Mouse (Mus musculus) heart, embryonic 15.5 days (tissue): ENCODE results near the gene Ankib1. TPM values are rescaled to one million over a fixed set of nuclear protein-coding genes. Genes with fewer than 3 reads are reported as not detected.
"Not testable (repeated sequence)": the region's sequence is repeated elsewhere in the genome, so short reads cannot be mapped to it uniquely, and the experiment has no call there.

ENCODE experiments used
- ATAC-seq: fragments of 200-750 bp; cut with Nextera tagmentation; replicated peaks from 2 replicates; pipeline ENCODE4 v1.8.0; 2017; ENCODE audit warnings: low read depth, moderate TSS enrichment; ENCODE audit not compliant: insufficient number of reproducible peaks, insufficient read depth, low FRiP score
- H3K27ac ChIP-seq: fragments of 300-500 bp; sonication (generic); 2 replicates; pipeline ENCODE4 v1.5.1; 2015; ENCODE audit warnings: mild to moderate bottlenecking, inconsistent platforms
- H3K27me3 ChIP-seq: fragments of 300-500 bp; sonication (generic); 2 replicates; pipeline ENCODE4 v1.6.1; 2015; ENCODE audit warnings: inconsistent platforms
- H3K36me3 ChIP-seq: fragments of 300-500 bp; sonication (generic); 2 replicates; pipeline ENCODE4 v1.6.1; 2015; ENCODE audit warnings: mild to moderate bottlenecking, inconsistent platforms
- H3K4me1 ChIP-seq: fragments of 300-500 bp; sonication (generic); replicated peaks from 2 replicates; pipeline ENCODE4 v1.6.1; 2015; ENCODE audit warnings: inconsistent platforms
- H3K4me2 ChIP-seq: fragments of 300-500 bp; sonication (generic); 2 replicates; pipeline ENCODE4 v1.6.1; 2015; ENCODE audit warnings: inconsistent platforms, mild to moderate bottlenecking, moderate library complexity
- H3K4me3 ChIP-seq: fragments of 300-500 bp; sonication (generic); 2 replicates; pipeline ENCODE4 v1.5.1; 2015; ENCODE audit warnings: mild to moderate bottlenecking, inconsistent platforms
- H3K9ac ChIP-seq: fragments of 300-500 bp; sonication (generic); 2 replicates; pipeline ENCODE4 v1.6.1; 2015; ENCODE audit warnings: mild to moderate bottlenecking, inconsistent platforms
- H3K9me3 ChIP-seq: fragments of 300-500 bp; sonication (generic); replicated peaks from 2 replicates; pipeline ENCODE4 v1.6.1; 2016; ENCODE audit warnings: inconsistent platforms
- WGBS: fragments of 180-500 bp; shearing (Covaris S2); methylation state at CpG from one replicate; pipeline ENCODE4 v1.1.7; 2015; ENCODE audit warnings: mixed read lengths; 5-methylcytosine and 5-hydroxymethylcytosine counted together
- polyA plus RNA-seq: library from polyadenylated mRNA; unstranded; fragments of >200 nt; fragmentation: Nextera tagmentation; extraction: Ambion mirVana; gene quantifications from 2 replicates; pipeline ENCODE4 v1.2.1, GENCODE M21; 2015

The Ankib1 gene
- polyA plus RNA-seq, 1 experiment from 2014 or later: 5.0 TPM

DNA sequence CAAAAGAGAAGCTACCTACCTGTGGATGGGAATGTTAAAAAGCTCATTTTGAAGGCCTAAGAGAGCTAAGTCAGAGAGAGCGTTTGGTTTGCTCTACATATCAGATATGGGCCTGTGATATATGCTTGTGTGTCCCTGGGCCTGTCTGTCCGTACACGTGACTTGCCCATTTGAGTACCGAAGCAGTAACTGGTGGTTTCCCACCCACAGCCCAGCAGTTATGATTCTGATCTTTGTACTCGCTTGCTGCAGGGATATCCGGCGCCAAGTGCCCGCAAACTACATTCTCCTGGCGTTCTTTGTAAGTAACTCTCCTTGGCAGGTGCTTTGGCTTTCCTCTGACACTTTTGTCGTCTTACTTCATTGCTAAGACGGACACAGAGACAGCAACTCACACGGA, 136.1 kb downstream of the Ankib1 start:
- Histone ChIP-seq H3K27me3 (no peaks in the 10 kb centered on the region), H3K9me3 (no peaks in the 10 kb centered on the region), H3K36me3 (no peaks in the 10 kb centered on the region), H3K27ac (no peak overlapping the region), H3K4me3 (no peak overlapping the region), H3K9ac (no peak overlapping the region), H3K4me1 (no peaks in the 10 kb centered on the region), H3K4me2 (no peak overlapping the region)
- 84% methylated on average over 12 of the region's 12 CpGs for WGBS
- ATAC-seq: no peak

DNA sequence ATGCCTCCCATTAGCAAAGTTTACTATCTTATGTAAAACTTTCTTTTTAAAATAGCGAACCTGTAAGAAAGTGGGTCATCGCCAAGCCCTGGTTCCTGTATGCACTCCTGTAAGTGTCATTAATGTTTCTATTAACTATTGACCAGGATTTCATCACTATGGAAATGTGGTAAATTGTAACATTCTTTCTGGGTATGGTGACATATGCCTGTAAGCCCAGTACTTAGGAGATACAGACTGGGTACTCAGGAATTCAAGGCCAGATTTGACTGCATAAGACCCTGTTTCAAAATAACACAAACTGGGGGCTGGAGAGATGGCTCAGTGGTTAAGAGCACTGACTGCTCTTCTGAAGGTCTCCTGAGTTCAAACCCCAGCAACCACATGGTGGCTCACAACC, 137.5 kb downstream of the Ankib1 start:
- no peaks in the 10 kb centered on the region for H3K9me3 ChIP-seq
- 88% methylated on average over 2 of the region's 2 CpGs for WGBS

DNA sequence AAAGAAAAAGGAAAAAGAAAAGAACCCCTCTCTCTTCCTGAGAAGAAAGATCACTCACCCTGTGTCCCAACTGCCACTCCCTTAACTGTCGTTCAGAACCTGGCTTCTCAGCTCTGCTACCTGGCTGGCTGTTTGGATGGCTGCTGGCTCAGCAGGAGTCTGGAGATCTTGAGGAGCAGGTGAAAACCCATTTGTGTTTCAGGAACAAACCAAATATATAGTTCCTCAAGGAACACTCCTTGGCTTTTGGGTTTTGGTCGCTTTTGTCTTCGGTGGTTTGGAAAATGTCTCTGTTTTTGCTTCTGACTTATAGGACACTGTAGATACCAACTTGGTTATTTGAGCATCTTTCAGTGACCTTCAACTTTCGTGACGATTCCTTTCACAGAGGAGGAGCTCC, 145.6 kb downstream of the Ankib1 start, which contains the start of gene Gatad1:
Gatad1 (minus strand) TSS at position 101 of the 400 bp plus-strand sequence.
- no peaks in the 10 kb centered on the region for H3K27me3 ChIP-seq
- H3K4me1 ChIP-seq: no peaks in the 10 kb centered on the region
- no peak for ATAC-seq
- H3K36me3 ChIP-seq: no peaks in the 10 kb centered on the region
- no peak within 1 kb of the TSS for H3K4me2 ChIP-seq
- 75% methylated on average over 5 of the region's 5 CpGs for WGBS
- no peak within 1 kb of the TSS for H3K27ac ChIP-seq
- H3K4me3 ChIP-seq: no peak within 1 kb of the TSS
- H3K9ac ChIP-seq: no peak within 1 kb of the TSS
- H3K9me3 ChIP-seq: no peaks in the 10 kb centered on the region

More for the DNA sequence above, 137.5 kb downstream of the Ankib1 start:
- H3K9ac ChIP-seq: no peak overlapping the region
- no peaks in the 10 kb centered on the region for H3K36me3 ChIP-seq
- H3K4me1 ChIP-seq: no peaks in the 10 kb centered on the region
- no peak for ATAC-seq
- no peak overlapping the region for H3K4me3 ChIP-seq
- no peak overlapping the region for H3K27ac ChIP-seq
- H3K27me3 ChIP-seq: no peaks in the 10 kb centered on the region
- no peak overlapping the region for H3K4me2 ChIP-seq

DNA sequence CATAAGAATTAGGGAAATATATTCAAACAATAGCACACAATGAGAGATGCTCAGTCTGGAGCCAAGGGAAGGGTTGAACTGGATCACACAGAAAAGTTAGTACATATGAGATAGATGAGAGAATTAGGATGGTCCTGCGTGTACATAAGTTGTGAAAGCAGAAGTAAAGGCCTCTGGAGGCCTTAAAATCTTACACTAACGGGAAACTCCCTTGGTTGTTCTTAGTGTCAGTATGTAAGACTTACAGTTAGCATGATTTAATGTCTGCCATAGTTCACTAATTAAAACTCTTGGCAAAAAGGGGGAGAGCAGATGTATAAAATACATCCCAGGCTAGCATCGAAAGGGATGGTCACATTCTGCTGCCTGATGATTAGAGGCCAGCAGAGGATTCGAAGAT, 148.9 kb downstream of the Ankib1 start:
- ATAC-seq: no peak
- no peak overlapping the region for H3K4me3 ChIP-seq

DNA sequence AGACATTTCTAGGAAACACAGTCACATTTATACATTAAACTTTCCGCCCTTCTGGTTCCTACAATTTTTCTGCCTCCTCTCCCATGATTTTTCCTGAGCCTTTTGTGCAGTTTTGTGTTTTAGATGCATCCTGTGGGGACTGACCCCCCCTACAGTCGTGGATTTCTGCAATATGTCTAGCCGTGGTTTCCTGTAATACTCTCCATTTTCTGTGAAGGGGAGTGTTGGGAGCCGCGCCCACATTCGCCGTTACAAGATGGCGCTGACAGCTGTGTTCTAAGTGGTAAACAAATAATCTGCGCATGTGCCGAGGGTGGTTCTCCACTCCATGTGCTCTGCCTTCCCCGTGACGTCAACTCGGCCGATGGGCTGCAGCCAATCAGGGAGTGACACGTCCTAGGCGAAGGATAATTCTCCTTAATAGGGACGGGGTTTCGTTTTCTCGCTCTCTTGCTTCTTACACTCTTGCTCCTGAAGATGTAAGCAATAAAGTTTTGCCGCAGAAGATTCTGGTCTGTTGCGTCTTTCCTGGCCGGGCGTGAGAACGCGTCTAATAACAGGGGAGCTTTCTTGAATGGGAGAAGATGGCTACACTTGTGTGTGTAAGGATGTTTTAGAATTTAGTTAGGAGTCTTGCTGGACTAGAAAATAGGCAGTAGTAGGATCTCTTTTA, 149.7 kb downstream of the Ankib1 start:
- not testable (repeated sequence) for ATAC-seq, H3K9ac ChIP-seq, H3K4me1 ChIP-seq, H3K9me3 ChIP-seq, H3K4me3 ChIP-seq, H3K27me3 ChIP-seq, H3K27ac ChIP-seq, H3K36me3 ChIP-seq, H3K4me2 ChIP-seq
- 92% methylated on average over 16 of the region's 25 CpGs for WGBS

More for the DNA sequence above, 148.9 kb downstream of the Ankib1 start:
- H3K4me1 ChIP-seq: no peaks in the 10 kb centered on the region
- WGBS: 81% methylated on average over 4 of the region's 4 CpGs
- H3K9ac ChIP-seq: no peak overlapping the region
- H3K4me2 ChIP-seq: no peak overlapping the region
- H3K27ac ChIP-seq: no peak overlapping the region
- H3K27me3 ChIP-seq: no peaks in the 10 kb centered on the region
- H3K9me3 ChIP-seq: no peaks in the 10 kb centered on the region
- no peaks in the 10 kb centered on the region for H3K36me3 ChIP-seq

- H3K36me3 ChIP-seq: no peaks in the 10 kb centered on the region
- H3K4me1 ChIP-seq: 0 out of 2 replicates have a peak, but pooled peaks cover under 1% of the 10 kb centered on the region
- no peak for ATAC-seq
- 80% methylated on average over 5 of the region's 5 CpGs for WGBS
- no peak overlapping the region for H3K27ac ChIP-seq
- no peak overlapping the region for H3K4me3 ChIP-seq
- no peaks in the 10 kb centered on the region for H3K27me3 ChIP-seq
- H3K4me2 ChIP-seq: no peak overlapping the region
- no peaks in the 10 kb centered on the region for H3K9me3 ChIP-seq
- no peak overlapping the region for H3K9ac ChIP-seq
Measured at GRCm38 (mm10) chr5:3651621-3652020, 151.1 kb downstream of the Ankib1 start.

DNA sequence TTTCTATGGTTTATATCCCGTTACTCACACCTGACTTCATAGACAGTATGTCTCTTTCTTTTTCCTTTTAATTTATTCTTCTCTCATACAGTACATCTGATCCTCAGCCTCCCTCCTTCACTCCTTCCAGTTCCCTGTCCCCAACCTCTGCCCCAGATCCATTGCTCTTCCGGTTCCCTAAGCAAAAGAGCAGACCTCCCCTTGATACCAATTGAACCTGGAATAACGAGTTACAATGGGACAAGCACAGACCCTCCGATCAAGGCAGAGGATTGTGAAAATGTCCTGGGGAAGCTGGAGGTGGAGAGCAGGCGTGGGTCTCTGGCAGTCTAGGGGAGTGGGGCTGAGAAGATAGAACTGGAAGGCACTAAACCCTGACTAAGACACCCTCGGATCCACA, 151.8 kb downstream of the Ankib1 start, which contains the start of gene Tmbim7:
Tmbim7 (plus strand) TSS at position 301 of the 400 bp plus-strand sequence.
- Histone ChIP-seq H3K36me3 (no peaks in the 10 kb centered on the region), H3K27ac (no peak within 1 kb of the TSS), H3K27me3 (no peaks in the 10 kb centered on the region), H3K9me3 (no peaks in the 10 kb centered on the region), H3K9ac (no peak within 1 kb of the TSS), H3K4me1 (peaks cover 3% of the 10 kb centered on the region; the same call in 1 of the 2 replicates), H3K4me2 (no peak within 1 kb of the TSS), H3K4me3 (no peak within 1 kb of the TSS)
- no peak for ATAC-seq
- 73% methylated on average over 6 of the region's 6 CpGs for WGBS

DNA sequence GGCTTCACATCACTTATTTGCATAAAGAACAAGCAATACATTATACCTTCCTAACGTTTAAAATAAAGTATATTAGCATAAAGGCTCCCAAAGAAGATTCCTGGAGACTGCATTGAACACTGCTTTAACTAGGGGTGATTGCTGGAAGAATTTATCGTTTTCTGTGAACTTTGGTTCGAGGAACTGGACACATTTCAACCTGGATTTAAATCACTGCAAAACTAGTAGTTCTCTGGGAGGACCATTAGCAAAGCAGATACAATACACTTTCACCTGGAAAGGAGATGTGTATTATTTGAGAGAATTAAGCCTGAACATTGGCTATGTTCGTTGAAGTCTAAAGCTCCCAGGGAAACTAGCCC, 153.9 kb downstream of the Ankib1 start:
- Histone ChIP-seq H3K27me3 (no peaks in the 10 kb centered on the region), H3K36me3 (peaks cover 11% of the 10 kb centered on the region), H3K9me3 (no peaks in the 10 kb centered on the region), H3K27ac (no peak overlapping the region), H3K9ac (no peak overlapping the region), H3K4me2 (no peak overlapping the region), H3K4me1 (peaks cover 10% of the 10 kb centered on the region), H3K4me3 (no peak overlapping the region)
- ATAC-seq: no peak
- 74% methylated on average over 4 of the region's 4 CpGs for WGBS

GRCm38 (mm10) chr5:3648206-3648848, 154.4 kb downstream of the Ankib1 start:
- 0 out of 2 replicates have a peak overlapping the region, but pooled peaks have one; percentile 8 for H3K4me3 ChIP-seq
- peak overlapping the region; percentile 65 for H3K4me2 ChIP-seq
- H3K27me3 ChIP-seq: no peaks in the 10 kb centered on the region
- no peak overlapping the region for H3K9ac ChIP-seq
- no peak for ATAC-seq
- peaks cover 10% of the 10 kb centered on the region for H3K4me1 ChIP-seq
- no peaks in the 10 kb centered on the region for H3K9me3 ChIP-seq
- 0 out of 2 replicates have a peak overlapping the region, but pooled peaks have one; percentile 37 for H3K27ac ChIP-seq
- peaks cover 13% of the 10 kb centered on the region for H3K36me3 ChIP-seq
- WGBS: 54% methylated on average over 4 of the region's 4 CpGs

GRCm38 (mm10) chr5:3647708-3648121, 155.0 kb downstream of the Ankib1 start:
- H3K27ac ChIP-seq: peak overlapping the region; percentile 90
- H3K4me2 ChIP-seq: peak overlapping the region; percentile 65
- peaks cover 18% of the 10 kb centered on the region for H3K36me3 ChIP-seq
- peak; percentile 96 for ATAC-seq
- no peaks in the 10 kb centered on the region for H3K27me3 ChIP-seq
- peak overlapping the region; percentile 88 for H3K9ac ChIP-seq
- no peaks in the 10 kb centered on the region for H3K9me3 ChIP-seq
- peaks cover 10% of the 10 kb centered on the region for H3K4me1 ChIP-seq
- 1% methylated on average over 44 of the region's 46 CpGs for WGBS
- H3K4me3 ChIP-seq: peak overlapping the region; percentile 82

- Histone ChIP-seq H3K4me3 (peak overlapping the region; percentile 82), H3K27ac (peak overlapping the region; percentile 90), H3K9ac (peak overlapping the region; percentile 88), H3K27me3 (no peaks in the 10 kb centered on the region), H3K4me2 (peak overlapping the region; percentile 65), H3K9me3 (no peaks in the 10 kb centered on the region), H3K36me3 (peaks cover 23% of the 10 kb centered on the region), H3K4me1 (peaks cover 10% of the 10 kb centered on the region)
- under 1% methylated on average over 56 of the region's 60 CpGs for WGBS
- ATAC-seq: peak; percentile 72
Measured at GRCm38 (mm10) chr5:3646991-3647707, 155.6 kb downstream of the Ankib1 start.
